In the genomic region with DNA sequence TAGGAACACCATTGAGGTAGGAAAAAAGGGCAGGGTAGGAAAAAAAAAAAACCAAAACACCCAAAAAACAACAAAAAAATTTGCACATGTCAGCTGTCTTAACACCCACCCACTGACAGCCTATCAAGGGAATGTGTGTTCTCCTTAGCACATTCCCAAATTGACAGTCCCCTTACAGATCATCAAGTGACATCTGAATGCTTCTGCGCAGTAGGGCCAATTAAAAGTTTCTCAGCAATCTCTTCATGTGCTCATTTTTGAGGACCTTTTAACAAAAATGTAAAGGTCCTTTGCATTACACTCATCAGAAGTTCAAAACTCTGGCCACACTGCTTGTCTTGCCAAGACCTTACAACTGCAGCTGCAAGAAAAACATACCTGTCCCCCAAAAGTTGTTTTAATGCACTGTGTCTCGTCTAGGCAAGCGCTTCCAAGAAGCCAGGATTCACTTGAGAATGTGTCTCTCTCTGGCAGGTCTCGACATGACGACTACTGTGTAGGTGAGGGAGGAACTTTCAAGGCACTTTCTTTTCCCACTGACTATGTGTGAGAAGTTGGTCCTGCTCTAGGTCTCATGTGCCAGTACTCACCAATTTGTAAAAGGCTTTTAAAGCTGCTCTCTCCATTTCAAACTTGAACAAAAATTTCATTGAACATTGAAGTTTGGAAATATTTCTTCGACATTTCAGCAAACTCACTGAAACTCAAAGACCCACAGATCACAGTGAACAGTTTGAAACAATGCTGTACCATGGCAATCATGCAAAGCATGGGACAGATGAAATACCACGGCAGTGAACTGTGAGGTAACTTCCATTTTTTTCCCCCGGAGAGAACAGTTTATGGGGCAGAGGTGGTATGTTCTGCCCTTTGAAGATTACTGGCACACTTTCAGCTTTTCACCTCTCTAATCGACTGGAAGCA, we compare ENCODE assay signal across 20 mouse cellular contexts. TPM values are rescaled to one million over a fixed set of nuclear protein-coding genes. Genes with fewer than 3 reads are reported as not detected.
A peak's percentile ranks its signal among the peaks of the same experiment; 100 is the strongest.
DNase-seq lines count a peak whose midpoint lies in the region; ATAC-seq lines count a peak whose summit lies in the region.
"Had no signal": no experiment of that assay in that cellular context is flagged by ENCODE, and none has a peak within 500 bp of the region (broad histone marks: within the 10 kb centered on the region; RNA-seq: fewer than 3 reads in every experiment).

No protein-coding gene starts in this region.

- H3K27me3 ChIP-seq in erythroblast, embryonic 14.5 days (ENCODE audit: control insufficient read depth), result no peaks in the 10 kb centered on the region
- H3K27me3 ChIP-seq in megakaryocyte, embryonic 14.5 days (replicated peaks), result no peaks in the 10 kb centered on the region
- no peaks in the 10 kb centered on the region for H3K27me3 ChIP-seq in splenic B cell, adult 2 months (ENCODE audit: control insufficient read depth, insufficient read depth, low read length, poor library complexity, severe bottlenecking)
- H3K27me3 ChIP-seq in kidney, embryonic 14.5 days (ENCODE audit: control insufficient read depth, insufficient read depth, low read length), result no peaks in the 10 kb centered on the region
- H3K27me3 ChIP-seq: limb, embryonic 13.5 days; midbrain, embryonic 13.5 days; neural tube, embryonic 12.5 days had no signal

- 82% methylated on average over 9 of the region's 9 CpGs for WGBS in kidney, embryonic 14.5 days

- H3K4me3 ChIP-seq in erythroblast, embryonic 14.5 days (replicated peaks), result peak overlapping the region; percentile 14
- peak overlapping the region; percentile 33 for H3K4me3 ChIP-seq in megakaryocyte, embryonic 14.5 days (replicated peaks)
- no peak overlapping the region for H3K4me3 ChIP-seq in kidney, embryonic 14.5 days (ENCODE audit: low read length)
- H3K4me3 ChIP-seq: limb, embryonic 13.5 days; midbrain, embryonic 13.5 days; neural tube, embryonic 12.5 days had no signal

- H3K9ac ChIP-seq in kidney, embryonic 14.5 days (ENCODE audit: low read depth, low read length), result no peak overlapping the region
- H3K9ac ChIP-seq: hindbrain, embryonic 14.5 days; limb, embryonic 13.5 days; midbrain, embryonic 13.5 days; neural tube, embryonic 12.5 days had no signal

- ATAC-seq in erythroblast, adult 5-6 weeks (replicated peaks; ENCODE audit: low FRiP score, poor library complexity, severe bottlenecking), result no peak
- ATAC-seq in megakaryocyte, adult 5-6 weeks (ENCODE audit: poor library complexity, severe bottlenecking), result no peak
- ATAC-seq in kidney, embryonic 14.5 days (ENCODE audit: low FRiP score, low TSS enrichment), result no peak
- ATAC-seq: midbrain, embryonic 13.5 days had no signal

- H3K36me3 ChIP-seq in erythroblast, embryonic 14.5 days (ENCODE audit: control insufficient read depth), result peaks cover 80% of the 10 kb centered on the region
- peaks cover 74% of the 10 kb centered on the region for H3K36me3 ChIP-seq in megakaryocyte, embryonic 14.5 days (replicated peaks; ENCODE audit: low read length)
- peaks cover 58% of the 10 kb centered on the region for H3K36me3 ChIP-seq in splenic B cell, adult 2 months (ENCODE audit: control insufficient read depth, insufficient read depth, low read length, poor library complexity, severe bottlenecking)
- peaks cover 74% of the 10 kb centered on the region for H3K36me3 ChIP-seq in kidney, embryonic 14.5 days (ENCODE audit: control insufficient read depth, insufficient read depth, low read length)

- H3K27ac ChIP-seq in kidney, embryonic 14.5 days (ENCODE audit: low read depth, low read length), result no peak overlapping the region
- H3K27ac ChIP-seq: hindbrain, embryonic 14.5 days; limb, embryonic 13.5 days; midbrain, embryonic 13.5 days; neural tube, embryonic 12.5 days; stomach, postnatal 0 days had no signal

- DNase-seq in MN1 (ENCODE audit: low spot score), result peak; percentile 49
- DNase-seq in splenic B cell, adult 2 months (ENCODE audit: low read depth, low spot score), result peak; percentile 38
- no peak for DNase-seq in spleen, adult 18-20 months
- DNase-seq: adrenal gland, adult 2 months; cerebellum, postnatal 14 days; heart, postnatal 14 days; kidney, adult 18-20 months; kidney, postnatal 14 days; lung, adult 18-20 months; thymus, postnatal 25 days had no signal

- no peak overlapping the region for H3K4me2 ChIP-seq in kidney, embryonic 14.5 days (replicated peaks; ENCODE audit: low read depth, low read length)
- H3K4me2 ChIP-seq: hindbrain, embryonic 14.5 days; limb, embryonic 13.5 days; midbrain, embryonic 13.5 days; neural tube, embryonic 12.5 days had no signal

- H3K9me3 ChIP-seq in erythroblast, embryonic 14.5 days (ENCODE audit: control insufficient read depth, low read length), result no peaks in the 10 kb centered on the region
- H3K9me3 ChIP-seq in megakaryocyte, embryonic 14.5 days, result no peaks in the 10 kb centered on the region
- no peaks in the 10 kb centered on the region for H3K9me3 ChIP-seq in kidney, embryonic 14.5 days (ENCODE audit: control insufficient read depth, low read length)
- H3K9me3 ChIP-seq: limb, embryonic 13.5 days; midbrain, embryonic 13.5 days; neural tube, embryonic 12.5 days had no signal

- H3K4me1 ChIP-seq in erythroblast, embryonic 14.5 days (ENCODE audit: control insufficient read depth), result peaks cover 49% of the 10 kb centered on the region
- H3K4me1 ChIP-seq in megakaryocyte, embryonic 14.5 days, result peaks cover 41% of the 10 kb centered on the region
- peaks cover 9% of the 10 kb centered on the region; the same call in 1 of the 2 replicates for H3K4me1 ChIP-seq in kidney, embryonic 14.5 days (ENCODE audit: control insufficient read depth, insufficient read depth, low read length)

RNA-seq across cellular contexts. Expression of a gene that starts 3.8 kb away (rescaled TPM):
- 0.12 and 0.24 TPM in 2 replicates for polyA plus RNA-seq in erythroblast, embryonic 14.5 days (2012)
- total RNA-seq in erythroblast, adult 5-6 weeks (2015; ENCODE audit: low replicate concordance), result 8.2 and 9.6 TPM in 2 replicates
- total RNA-seq in erythroblast, adult 5-6 weeks (2017; ENCODE audit: low replicate concordance), result 9.9 and 22.7 TPM in 2 replicates
- 0.62 TPM in 1 of 2 replicates, not detected in the other for polyA plus RNA-seq in megakaryocyte, embryonic 14.5 days (2012; ENCODE audit: insufficient read depth, low replicate concordance)
- 11.6 and 13.3 TPM in 2 replicates for total RNA-seq in megakaryocyte, adult 5-6 weeks (2015)
- total RNA-seq in megakaryocyte, adult 5-6 weeks (2017), result 7.8 and 11.1 TPM in 2 replicates
- polyA plus RNA-seq in kidney, embryonic 14.5 days (2014; fragmentation: Nextera tagmentation; extraction: Ambion mirVana), result 12.6 and 13.3 TPM in 2 replicates

RNA-seq across cellular contexts. Expression of a gene that starts 5.9 kb away (rescaled TPM):
- 120 and 130 TPM in 2 replicates for polyA plus RNA-seq in erythroblast, embryonic 14.5 days (2012)
- 469 and 476 TPM in 2 replicates for total RNA-seq in erythroblast, adult 5-6 weeks (2015; ENCODE audit: low replicate concordance)
- 906 and 1,106 TPM in 2 replicates for total RNA-seq in erythroblast, adult 5-6 weeks (2017; ENCODE audit: low replicate concordance)
- 1,300 and 3,413 TPM in 2 replicates for polyA plus RNA-seq in megakaryocyte, embryonic 14.5 days (2012; ENCODE audit: insufficient read depth, low replicate concordance)
- total RNA-seq in megakaryocyte, adult 5-6 weeks (2015), result 755 and 789 TPM in 2 replicates
- 996 and 1,155 TPM in 2 replicates for total RNA-seq in megakaryocyte, adult 5-6 weeks (2017)
- 369 and 392 TPM in 2 replicates for polyA plus RNA-seq in kidney, embryonic 14.5 days (2014; fragmentation: Nextera tagmentation; extraction: Ambion mirVana)

RNA-seq across cellular contexts. Expression of a gene that starts 5.9 kb away (rescaled TPM):
- 0.58 and 0.68 TPM in 2 replicates for polyA plus RNA-seq in erythroblast, embryonic 14.5 days (2012)
- 41.6 and 43.0 TPM in 2 replicates for total RNA-seq in erythroblast, adult 5-6 weeks (2015; ENCODE audit: low replicate concordance)
- 31.8 and 52.7 TPM in 2 replicates for total RNA-seq in erythroblast, adult 5-6 weeks (2017; ENCODE audit: low replicate concordance)
- polyA plus RNA-seq in megakaryocyte, embryonic 14.5 days (2012; ENCODE audit: insufficient read depth, low replicate concordance), result 2.0 TPM in 1 of 2 replicates, not detected in the other
- 15.8 and 16.5 TPM in 2 replicates for total RNA-seq in megakaryocyte, adult 5-6 weeks (2015)
- 12.2 and 18.6 TPM in 2 replicates for total RNA-seq in megakaryocyte, adult 5-6 weeks (2017)
- 18.8 and 21.3 TPM in 2 replicates for polyA plus RNA-seq in kidney, embryonic 14.5 days (2014; fragmentation: Nextera tagmentation; extraction: Ambion mirVana)

RNA-seq across cellular contexts. Expression of a gene that starts 32.1 kb away (rescaled TPM):
- not detected in 2 replicates for polyA plus RNA-seq in erythroblast, embryonic 14.5 days (2012)
- 11.0 and 24.5 TPM in 2 replicates for total RNA-seq in erythroblast, adult 5-6 weeks (2015; ENCODE audit: low replicate concordance)
- 12.7 and 20.4 TPM in 2 replicates for total RNA-seq in erythroblast, adult 5-6 weeks (2017; ENCODE audit: low replicate concordance)
- 1.2 TPM in 1 of 2 replicates, not detected in the other for polyA plus RNA-seq in megakaryocyte, embryonic 14.5 days (2012; ENCODE audit: insufficient read depth, low replicate concordance)
- 195 and 212 TPM in 2 replicates for total RNA-seq in megakaryocyte, adult 5-6 weeks (2015)
- total RNA-seq in megakaryocyte, adult 5-6 weeks (2017), result 204 and 237 TPM in 2 replicates
- 1.0 and 1.1 TPM in 2 replicates for polyA plus RNA-seq in kidney, embryonic 14.5 days (2014; fragmentation: Nextera tagmentation; extraction: Ambion mirVana)
- polyA plus RNA-seq: adrenal gland, adult 2 months had no signal

RNA-seq across cellular contexts. Expression of a gene that starts 32.7 kb away (rescaled TPM):
- polyA plus RNA-seq in erythroblast, embryonic 14.5 days (2012), result not detected in 2 replicates
- 5.0 and 11.0 TPM in 2 replicates for total RNA-seq in erythroblast, adult 5-6 weeks (2015; ENCODE audit: low replicate concordance)
- total RNA-seq in erythroblast, adult 5-6 weeks (2017; ENCODE audit: low replicate concordance), result 4.0 and 5.0 TPM in 2 replicates
- polyA plus RNA-seq in megakaryocyte, embryonic 14.5 days (2012; ENCODE audit: insufficient read depth, low replicate concordance), result 1.3 and 13.6 TPM in 2 replicates
- total RNA-seq in megakaryocyte, adult 5-6 weeks (2015), result 25.0 and 26.2 TPM in 2 replicates
- 22.6 and 24.4 TPM in 2 replicates for total RNA-seq in megakaryocyte, adult 5-6 weeks (2017)
- polyA plus RNA-seq in kidney, embryonic 14.5 days (2014; fragmentation: Nextera tagmentation; extraction: Ambion mirVana), result 36.2 and 46.8 TPM in 2 replicates

Comparison
In these comparisons a context has a peak if more than half of its experiments do, and no peak if none do; other contexts are left out.
1. DNase-seq: peak in MN1 (single experiment) and splenic B cell, adult 2 months (single experiment); none in spleen, adult 18-20 months (0 of 2).